8 mouse cellular contexts compared by ENCODE assay signal in genomic region chr7:28953476-28954376, GRCm38 (mm10). TPM values are rescaled to one million over a fixed set of nuclear protein-coding genes. Genes with fewer than 3 reads are reported as not detected.
DNase-seq lines count a peak whose midpoint lies in the region; ATAC-seq and TF ChIP-seq lines count a peak whose summit lies in the region.

No protein-coding gene starts in this region.

- no peak overlapping the region for H3K4me2 ChIP-seq in hindbrain, embryonic 11.5 days (replicated peaks; ENCODE audit: low read depth, low read length)
- peak overlapping the region; percentile 21 for H3K4me2 ChIP-seq in midbrain, embryonic 12.5 days (replicated peaks)

- peaks cover 15% of the 10 kb centered on the region for H3K79me2 ChIP-seq in heart, adult 2 months (replicated peaks; ENCODE audit: control insufficient read depth, insufficient read depth, low read length)

- no peaks in the 10 kb centered on the region for H3K27me3 ChIP-seq in heart, adult 2 months (ENCODE audit: control insufficient read depth, insufficient read depth, low read length)
- H3K27me3 ChIP-seq in hindbrain, embryonic 11.5 days (ENCODE audit: control insufficient read depth, insufficient read depth, low read length): no peaks in the 10 kb centered on the region
- H3K27me3 ChIP-seq in midbrain, embryonic 12.5 days: no peaks in the 10 kb centered on the region

- H3K9me3 ChIP-seq in hindbrain, embryonic 11.5 days (ENCODE audit: control insufficient read depth, low read length): no peaks in the 10 kb centered on the region
- H3K9me3 ChIP-seq in midbrain, embryonic 12.5 days: no peaks in the 10 kb centered on the region

- peaks cover 46% of the 10 kb centered on the region for H3K4me1 ChIP-seq in heart, adult 2 months (ENCODE audit: control insufficient read depth, insufficient read depth, low read length)
- peaks cover 5% of the 10 kb centered on the region for H3K4me1 ChIP-seq in hindbrain, embryonic 11.5 days (replicated peaks; ENCODE audit: control insufficient read depth, insufficient read depth, low read length)
- H3K4me1 ChIP-seq in midbrain, embryonic 12.5 days: peaks cover 41% of the 10 kb centered on the region

- TF ChIP-seq CTCF in heart, adult 2 months (IDR thresholded peaks at IDR 0.05): no peak

- no peak for TF ChIP-seq POLR2A in heart, adult 2 months (IDR thresholded peaks at IDR 0.05; ENCODE audit: insufficient read depth, low read depth, low read length)

- H3K36me3 ChIP-seq in heart, adult 2 months (ENCODE audit: control insufficient read depth, insufficient read depth, low read length): peaks cover 78% of the 10 kb centered on the region
- no peaks in the 10 kb centered on the region for H3K36me3 ChIP-seq in hindbrain, embryonic 11.5 days (ENCODE audit: control insufficient read depth, insufficient read depth, low read length)
- H3K36me3 ChIP-seq in midbrain, embryonic 12.5 days: no peaks in the 10 kb centered on the region; the same call in 1 of the 2 replicates

- 16% methylated on average over 2 of the region's 2 CpGs for WGBS in heart, adult 2 months
- 5% methylated on average over 2 of the region's 2 CpGs for WGBS in hindbrain, embryonic 11.5 days
- WGBS in midbrain, embryonic 12.5 days: 4% methylated on average over 2 of the region's 2 CpGs

- peak; percentile 65 for ATAC-seq in hindbrain, embryonic 11.5 days (ENCODE audit: low FRiP score)
- ATAC-seq in midbrain, embryonic 12.5 days (ENCODE audit: low FRiP score, low read depth): peak; percentile 74; the same call in 1 of the 2 replicates

- DNase-seq in heart, adult 2 months: no peak
- no peak for DNase-seq in heart, adult 8-10 months (ENCODE audit: low spot score)
- DNase-seq in brain, adult 2 months (ENCODE audit: low read depth, low spot score): peak; percentile 54
- DNase-seq in hindbrain, embryonic 11.5 days (ENCODE audit: low spot score): peak; percentile 37
- no peak for DNase-seq in urinary bladder, postnatal 36 days (ENCODE audit: low spot score in 2 of 2)
- DNase-seq in adrenal gland, postnatal 10 days: no peak
- DNase-seq in cerebellum, postnatal 10 days: no peak

- no peak overlapping the region for H3K4me3 ChIP-seq in heart, adult 2 months
- no peak overlapping the region for H3K4me3 ChIP-seq in hindbrain, embryonic 11.5 days (ENCODE audit: low read depth, low read length)
- H3K4me3 ChIP-seq in midbrain, embryonic 12.5 days: no peak overlapping the region

- intact Hi-C loops in heart, adult 2 months (cut with DNase I): no loop called here

- no peak for TF ChIP-seq EP300 in heart, adult 2 months (IDR thresholded peaks at IDR 0.05; ENCODE audit: insufficient read depth, low read depth, low read length)

- peak overlapping the region; percentile 47 for H3K27ac ChIP-seq in heart, adult 2 months
- H3K27ac ChIP-seq in hindbrain, embryonic 11.5 days (ENCODE audit: low read depth, low read length): peak overlapping the region; percentile 12; the same call in 1 of the 2 replicates
- H3K27ac ChIP-seq in midbrain, embryonic 12.5 days (replicated peaks): peak overlapping the region; percentile 73

- H3K9ac ChIP-seq in heart, adult 2 months (ENCODE audit: low read depth, low read length): no peak overlapping the region
- H3K9ac ChIP-seq in hindbrain, embryonic 11.5 days (ENCODE audit: low read depth, low read length): no peak overlapping the region
- H3K9ac ChIP-seq in midbrain, embryonic 12.5 days (replicated peaks): 0 out of 2 replicates have a peak overlapping the region, but pooled peaks have one; percentile 15

RNA-seq across cellular contexts. Expression of gene Actn4, which starts 8.4 kb away (rescaled TPM):
- 10 to 100 TPM; 66.1 to 85.7 TPM for total RNA-seq in heart, adult 2 months (2021)
- 123 and 132 TPM in 2 replicates for polyA plus RNA-seq in heart, adult 2 months (2012; rRNA removed)
- total RNA-seq in heart, adult 8-10 months (2022): 10 to 100 TPM; 57.8 to 82.0 (median 75.8) TPM
- polyA plus RNA-seq in hindbrain, embryonic 11.5 days (2014; fragmentation: Nextera tagmentation; extraction: Ambion mirVana): 134 and 157 TPM in 2 replicates
- polyA plus RNA-seq in midbrain, embryonic 12.5 days (2016; fragmentation: Nextera tagmentation; extraction: Ambion mirVana): 162 and 175 TPM in 2 replicates
- total RNA-seq in adrenal gland, postnatal 10 days (2021): 100 to 1,000 TPM; 236 to 261 TPM

RNA-seq across cellular contexts. Expression of gene Eif3k, which starts 27.9 kb away (rescaled TPM):
- total RNA-seq in heart, adult 2 months (2021): 100 to 1,000 TPM; 156 to 177 TPM
- 221 and 283 TPM in 2 replicates for polyA plus RNA-seq in heart, adult 2 months (2012; rRNA removed)
- 100 to 1,000 TPM; 152 to 167 (median 158) TPM for total RNA-seq in heart, adult 8-10 months (2022)
- polyA plus RNA-seq in hindbrain, embryonic 11.5 days (2014; fragmentation: Nextera tagmentation; extraction: Ambion mirVana): 389 and 409 TPM in 2 replicates
- 324 and 335 TPM in 2 replicates for polyA plus RNA-seq in midbrain, embryonic 12.5 days (2016; fragmentation: Nextera tagmentation; extraction: Ambion mirVana)
- total RNA-seq in adrenal gland, postnatal 10 days (2021): 100 to 1,000 TPM; 240 to 250 TPM

RNA-seq across cellular contexts. Expression of gene Map4k1, which starts 28.1 kb away (rescaled TPM):
- 1 to 10 TPM in 1 of 2 experiments, under 1 TPM in 1; 0.91 to 1.1 TPM for total RNA-seq in heart, adult 2 months (2021)
- polyA plus RNA-seq in heart, adult 2 months (2012; rRNA removed): 2.7 and 3.4 TPM in 2 replicates
- 1 to 10 TPM in 1 of 4 experiments, under 1 TPM in 3; 0.50 to 1.1 (median 0.74) TPM for total RNA-seq in heart, adult 8-10 months (2022)
- polyA plus RNA-seq in hindbrain, embryonic 11.5 days (2014; fragmentation: Nextera tagmentation; extraction: Ambion mirVana): 4.3 and 5.0 TPM in 2 replicates
- 5.4 and 6.2 TPM in 2 replicates for polyA plus RNA-seq in midbrain, embryonic 12.5 days (2016; fragmentation: Nextera tagmentation; extraction: Ambion mirVana)
- 1 to 10 TPM; 3.3 to 4.9 TPM for total RNA-seq in adrenal gland, postnatal 10 days (2021)

Comparison
In these comparisons a context has a peak if more than half of its experiments do, and no peak if none do; other contexts are left out.
1. DNase-seq: peak in brain, adult 2 months (single experiment) and hindbrain, embryonic 11.5 days (single experiment); none in heart, adult 2 months (0 of 2), heart, adult 8-10 months (single experiment), urinary bladder, postnatal 36 days (0 of 2), adrenal gland, postnatal 10 days (single experiment) and cerebellum, postnatal 10 days (0 of 2).
2. H3K27ac ChIP-seq: peak in every context shown above with its lines; median percentile 73 in midbrain, embryonic 12.5 days; 47 in heart, adult 2 months; 12 in hindbrain, embryonic 11.5 days.